Mouse (Mus musculus) brain, embryonic 18.5 days (tissue): Measurements from ENCODE around the gene Iqce.

ENCODE experiments used
- DNase-seq: peaks from one replicate; pipeline ENCODE4 v3.0.0-alpha.2; 2012; ENCODE audit warnings: low read depth, low spot score

The Iqce gene

GRCm38 (mm10) chr5:140616691-140617090 is 85.5 kb downstream of the Iqce start:
- DNase-seq, result no peak

DNA sequence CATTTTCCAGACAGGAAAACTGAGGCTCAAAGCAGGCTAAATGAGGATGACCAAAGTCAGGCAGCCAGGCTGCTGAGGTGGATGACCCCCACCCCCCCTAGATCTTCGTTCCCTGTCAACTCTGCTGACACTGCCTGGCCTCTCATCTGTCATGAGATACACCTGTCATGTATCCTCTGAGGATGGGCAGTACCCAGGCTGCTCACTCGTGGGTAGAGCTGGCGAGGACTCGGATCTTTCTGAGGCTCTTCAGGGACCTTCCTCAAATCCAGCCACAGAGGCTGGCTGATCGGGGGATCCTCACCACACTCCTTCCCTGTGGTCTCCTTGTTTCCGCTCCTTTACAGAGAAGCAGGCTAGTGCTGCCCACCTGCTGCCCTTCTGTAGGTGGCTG is 86.1 kb downstream of the Iqce start:
- no peak for DNase-seq

GRCm38 (mm10) chr5:140615321-140616109 is 86.7 kb downstream of the Iqce start:
- DNase-seq, result no peak

GRCm38 (mm10) chr5:140614837-140615236 is 87.3 kb downstream of the Iqce start:
- no peak for DNase-seq

- DNase-seq, result no peak
Observed at GRCm38 (mm10) chr5:140614141-140614540, 88.0 kb downstream of the Iqce start.

DNA sequence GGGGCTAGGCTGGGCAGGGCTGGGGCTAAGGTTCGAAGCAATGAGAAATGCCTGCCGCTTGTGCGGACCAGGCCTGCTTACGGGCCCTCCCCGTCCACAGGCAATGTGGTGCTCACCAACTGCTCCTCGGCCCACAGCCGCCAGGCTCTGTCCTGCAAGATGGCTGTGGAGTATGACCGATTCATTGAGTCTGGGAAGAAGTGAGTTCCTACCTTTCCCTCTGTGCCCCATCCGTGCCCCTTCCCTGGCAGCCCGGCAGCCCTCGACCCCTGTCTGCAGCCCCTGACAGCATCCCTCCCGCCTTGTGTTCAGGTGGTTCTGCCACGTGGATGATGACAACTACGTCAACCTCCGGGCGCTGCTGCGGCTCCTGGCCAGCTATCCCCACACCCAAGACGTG is 90.0 kb downstream of the Iqce start:
- no peak for DNase-seq
